Mouse (Mus musculus) testis, adult 2 months (tissue): ENCODE measurements at regions not wholly inside any gene's neighbourhood (a gene's known extent, or its start where the extent isn't known, plus 50 kb on each side); places are given as distances from the start of the nearest gene placed in this dataset.

ENCODE experiments used
- CTCF ChIP-seq: fragments of 200-500 bp; IDR thresholded peaks from 2 replicates; pipeline ENCODE4 v1.5.1; 2012; ENCODE audit warnings: low read depth, mild to moderate bottlenecking, inconsistent platforms, low read length, moderate library complexity; ENCODE audit not compliant: control insufficient read depth, insufficient read depth, insufficient replicate concordance
- POLR2A ChIP-seq: fragments of 200-500 bp; IDR thresholded peaks from 2 replicates; pipeline ENCODE4 v1.6.1; 2012; ENCODE audit warnings: low read depth, mild to moderate bottlenecking, inconsistent platforms, low read length, moderate library complexity; ENCODE audit not compliant: control insufficient read depth

GRCm38 (mm10) chr13:99121096-99121495 is 63.5 kb upstream of the Zfp366 start:
- TF ChIP-seq CTCF (no peak), POLR2A (no peak)
